Mouse (Mus musculus): ENCODE data around the gene Tns4.

GRCm38 (mm10) chr11:99067591-99067990 is 21.5 kb downstream of the Tns4 start:
- TF ChIP-seq CTCF (IDR thresholded peaks at IDR 0.05; ENCODE audit: extremely low read depth, insufficient read depth, low read length) (no peak), POLR2A (IDR thresholded peaks at IDR 0.05; ENCODE audit: extremely low read depth, insufficient read depth, low read length) (no peak)
